Mouse (Mus musculus) c-Kit-positive CD71-positive TER-119-negative erythroid progenitor cells, embryonic 14.5 days (primary cell): ENCODE results near the gene Faah.

Experiments used
- DNase-seq: peaks from one replicate; pipeline ENCODE4 v3.0.0-alpha.2; 2013; ENCODE audit warnings: low read depth

Faah gene

DNA sequence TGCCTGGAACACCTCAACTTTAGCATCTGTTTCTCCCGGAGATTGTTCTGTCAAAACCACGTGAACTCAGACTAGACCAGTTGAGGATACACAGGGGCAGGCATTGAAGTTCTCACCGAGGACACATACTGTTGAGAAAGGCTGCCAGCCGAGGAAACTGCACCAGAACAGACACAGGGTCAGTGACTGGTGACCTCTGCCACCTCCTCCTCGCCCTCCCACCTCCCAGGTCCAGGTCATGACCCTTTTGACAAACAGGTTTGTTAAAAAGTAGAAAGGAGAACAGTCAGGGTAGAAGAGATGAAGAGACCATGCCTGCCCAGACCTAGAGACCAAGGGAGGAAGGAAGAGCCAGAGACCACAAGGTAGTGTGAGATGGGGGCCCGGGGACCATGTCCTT is 17.1 kb downstream of the Faah start:
- DNase-seq = no peak

DNA sequence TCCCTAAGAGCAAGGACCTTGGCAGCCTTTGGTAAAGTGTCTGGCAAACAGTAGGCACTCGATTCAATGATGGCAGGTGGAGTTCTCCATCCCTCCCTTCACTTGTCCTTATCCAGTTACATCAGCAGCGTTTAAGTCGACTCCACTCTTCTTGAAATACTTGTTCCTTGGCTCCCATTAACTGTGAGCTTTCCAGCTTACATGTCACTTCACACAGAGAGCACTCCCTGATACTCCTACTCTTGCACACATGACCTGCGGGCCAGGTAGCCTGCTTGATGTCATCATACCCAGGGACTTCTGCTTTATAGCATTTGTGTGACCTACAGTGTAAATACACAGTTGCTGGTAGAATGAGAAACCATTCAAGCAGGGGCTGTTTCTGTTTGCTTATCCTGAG is 21.0 kb downstream of the Faah start:
- DNase-seq = no peak

DNA sequence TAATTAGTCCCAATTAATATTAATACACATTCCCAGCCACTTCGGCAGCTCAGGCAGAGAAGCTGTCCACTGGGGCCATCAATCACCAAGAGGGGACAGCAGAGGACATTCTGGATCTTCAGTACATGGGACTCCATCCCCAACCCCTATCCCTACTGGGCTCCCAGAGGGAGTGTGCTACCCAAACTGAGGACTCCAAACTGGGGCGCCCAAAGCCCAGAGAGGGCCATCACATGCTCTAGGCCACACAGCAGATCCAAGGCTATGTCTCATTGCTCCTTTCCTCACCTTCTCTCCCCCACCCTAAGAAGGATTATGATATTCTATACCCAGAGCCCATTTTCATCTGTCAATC is 22.4 kb downstream of the Faah start:
- DNase-seq = no peak

GRCm38 (mm10) chr4:115994662-115995375 is 22.9 kb downstream of the Faah start:
- no peak for DNase-seq

GRCm38 (mm10) chr4:115989382-115989781 is 28.3 kb downstream of the Faah start:
- no peak for DNase-seq

DNA sequence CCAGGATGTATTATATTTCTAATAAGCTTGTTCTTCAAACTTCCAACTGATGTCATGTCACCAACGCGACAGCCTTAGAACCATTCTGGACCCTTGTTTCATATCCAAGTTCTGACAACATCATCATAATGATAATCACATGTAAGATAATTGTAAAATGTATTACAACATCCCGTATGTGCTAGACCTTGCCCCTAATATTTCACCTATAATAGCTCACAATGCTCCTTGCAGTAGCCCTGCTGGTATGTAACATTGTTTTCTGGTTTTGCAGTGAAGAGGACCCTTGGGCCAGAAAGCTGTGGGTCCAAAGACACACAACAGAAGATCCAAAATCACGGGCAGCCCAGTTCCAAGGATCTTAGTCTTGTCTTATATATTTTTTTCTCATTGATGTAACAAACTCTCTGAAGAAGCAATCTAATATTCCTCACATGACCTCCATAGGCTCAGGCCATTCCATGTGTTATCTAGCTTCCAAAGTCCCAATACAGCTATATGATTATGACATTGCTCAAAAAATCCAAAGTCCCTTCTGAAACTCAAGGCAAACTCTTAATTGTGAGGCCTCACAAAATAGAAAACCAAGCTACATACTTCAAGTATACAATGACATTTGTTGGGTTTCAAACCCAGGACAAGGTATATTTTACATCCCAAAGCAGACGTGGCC is 29.7 kb downstream of the Faah start:
- no peak for DNase-seq

DNA sequence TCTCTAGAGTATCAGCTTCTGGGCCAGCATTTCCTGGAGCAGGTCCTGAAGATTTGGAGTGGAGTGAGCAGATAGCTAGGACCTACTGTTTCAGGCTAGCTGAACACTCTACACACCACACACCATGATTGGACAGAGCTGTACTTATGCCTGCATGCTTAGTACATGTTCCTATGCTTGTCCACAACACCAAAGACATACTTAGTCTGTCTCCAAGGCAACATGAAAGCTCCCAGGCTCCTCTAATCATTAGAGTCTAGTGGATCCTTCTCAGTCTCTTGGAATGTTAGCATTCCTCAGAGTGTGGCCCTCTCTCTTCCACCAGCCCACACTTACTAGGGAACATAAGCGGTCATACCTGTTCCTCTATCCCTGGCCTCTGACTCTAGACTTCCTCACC is 30.3 kb downstream of the Faah start:
- no peak for DNase-seq

DNA sequence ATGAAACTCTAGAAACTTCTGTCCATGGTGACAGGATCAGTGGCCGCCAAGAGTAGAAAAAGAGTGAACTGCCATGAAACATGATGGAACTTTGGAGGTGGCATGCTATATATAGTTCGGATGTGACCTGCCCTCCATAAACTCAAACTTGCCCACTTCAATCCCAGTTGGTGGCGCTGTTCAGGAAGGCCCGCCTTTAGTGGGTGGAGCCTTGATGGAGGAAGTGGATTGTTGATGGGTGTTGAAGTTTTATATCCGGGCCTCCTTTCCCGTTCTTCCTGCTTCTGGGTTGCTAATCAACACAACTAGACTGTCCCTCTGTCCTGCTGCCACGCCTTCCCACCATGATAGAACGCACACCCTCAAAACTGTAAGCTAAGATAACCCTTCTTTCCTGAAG is 32.8 kb downstream of the Faah start:
- peak; percentile 32 for DNase-seq

- DNase-seq = peak; percentile 55
Measured at GRCm38 (mm10) chr4:115984111-115984510, 33.6 kb downstream of the Faah start.

- peak; percentile 51 for DNase-seq
Measured at GRCm38 (mm10) chr4:115980676-115981075, 37.0 kb downstream of the Faah start.

GRCm38 (mm10) chr4:115979437-115979836 is 38.3 kb downstream of the Faah start:
- no peak for DNase-seq

DNA sequence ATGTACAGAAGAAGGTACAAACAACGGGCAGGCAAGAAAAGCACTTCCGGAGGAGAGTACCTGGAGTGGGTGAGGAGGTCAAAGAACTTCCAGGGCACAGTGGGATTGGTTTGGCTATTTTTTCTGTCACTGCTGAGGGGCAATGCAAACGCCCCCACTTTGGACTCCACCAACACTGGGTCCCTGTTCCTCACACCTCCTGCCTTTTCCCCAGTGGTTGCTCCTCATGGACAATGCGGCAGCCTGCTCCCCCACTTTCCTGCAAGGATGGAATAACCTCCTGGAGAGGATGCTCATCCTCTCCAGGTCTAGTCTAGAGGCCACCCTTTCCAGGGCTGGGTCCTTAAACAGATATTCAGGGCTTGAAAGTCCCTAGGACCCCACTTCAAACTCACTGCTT is 38.8 kb downstream of the Faah start:
- no peak for DNase-seq

GRCm38 (mm10) chr4:115972543-115972942 is 45.2 kb downstream of the Faah start:
- no peak for DNase-seq

GRCm38 (mm10) chr4:115964446-115964845 is 53.3 kb downstream of the Faah start:
- DNase-seq = no peak

DNA sequence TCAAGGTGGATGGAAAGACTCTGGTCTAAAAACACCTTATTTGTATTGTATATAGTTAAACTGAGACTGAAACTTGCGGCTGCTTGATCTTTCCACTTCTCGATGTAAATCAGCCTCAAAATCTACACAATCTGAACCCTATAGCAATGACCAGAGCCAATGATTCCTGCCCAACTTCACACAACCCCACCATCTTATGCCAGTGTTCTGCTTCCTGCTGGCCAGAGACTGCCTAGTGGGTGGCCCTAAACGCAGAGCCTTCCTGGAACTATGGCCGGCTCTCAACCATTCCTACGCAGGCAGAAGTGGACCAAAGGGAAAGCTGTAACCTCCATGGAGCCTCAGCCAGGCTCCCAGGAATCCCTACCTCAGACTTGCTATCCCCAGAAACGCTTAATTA is 54.0 kb downstream of the Faah start:
- DNase-seq = no peak

DNA sequence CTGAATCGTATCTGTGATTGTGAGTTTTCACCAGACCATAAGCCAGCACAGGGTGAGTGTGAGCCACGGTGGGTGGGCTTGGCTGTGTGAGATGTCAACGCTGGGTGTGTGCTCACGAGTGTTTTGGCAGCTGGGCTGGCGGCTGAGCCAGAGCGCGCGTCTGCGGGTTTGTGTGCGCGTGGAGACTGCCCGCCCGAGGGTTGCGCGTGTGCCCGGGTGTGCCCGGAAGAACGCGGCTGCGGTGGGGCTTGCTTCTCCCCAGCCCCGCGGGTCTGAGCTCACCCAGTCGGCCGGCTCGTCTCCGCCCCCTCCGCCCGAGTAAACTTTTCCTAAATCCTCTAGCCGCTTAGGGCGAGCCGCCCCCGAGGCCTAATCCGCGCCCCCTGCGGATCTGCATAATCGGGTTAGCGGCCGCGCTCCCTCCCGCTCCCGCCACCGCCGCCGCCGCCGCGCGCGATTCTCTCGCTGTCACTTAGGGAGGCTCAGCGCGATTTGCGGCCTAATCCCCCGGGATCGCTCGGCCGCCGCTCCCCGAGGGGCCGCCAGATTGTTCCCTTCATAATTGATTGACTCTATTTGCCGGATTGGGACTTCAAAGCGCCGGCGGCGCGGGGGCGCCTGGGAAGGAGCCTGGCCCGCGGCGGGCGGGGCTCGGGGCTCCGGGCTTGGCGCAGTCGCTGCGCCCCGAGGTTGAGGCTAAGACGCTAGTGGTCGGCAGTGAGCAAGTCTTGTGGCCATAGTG is 54.9 kb downstream of the Faah start:
- DNase-seq = no peak

GRCm38 (mm10) chr4:115961991-115962390 is 55.7 kb downstream of the Faah start:
- no peak for DNase-seq

- DNase-seq = no peak
Measured at GRCm38 (mm10) chr4:115959546-115959945, 58.2 kb downstream of the Faah start.

- DNase-seq = no peak
Measured at GRCm38 (mm10) chr4:115955494-115955775, 62.3 kb downstream of the Faah start.

- no peak for DNase-seq
Measured at GRCm38 (mm10) chr4:115954656-115955493, 62.9 kb downstream of the Faah start.

DNA sequence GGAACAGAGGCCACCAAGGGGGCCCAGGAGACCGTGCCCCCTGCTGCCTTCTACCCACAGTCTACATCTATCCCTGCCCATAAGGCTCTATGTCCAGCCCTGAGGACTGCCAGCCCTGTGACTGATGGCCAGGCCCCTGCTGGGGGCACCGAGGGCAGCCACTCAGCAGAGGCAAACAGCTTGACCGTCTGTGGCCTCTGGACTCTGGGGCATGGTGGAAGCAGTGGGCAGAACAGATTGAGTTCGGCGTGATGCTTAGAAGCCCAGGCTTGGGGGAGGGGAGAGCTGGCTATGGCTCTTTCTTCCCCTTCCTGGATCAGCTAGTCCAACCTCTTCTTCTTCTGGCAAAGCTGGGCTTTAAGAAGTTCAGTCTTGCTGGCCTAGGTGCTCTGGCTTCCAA is 64.2 kb downstream of the Faah start:
- DNase-seq = no peak

DNA sequence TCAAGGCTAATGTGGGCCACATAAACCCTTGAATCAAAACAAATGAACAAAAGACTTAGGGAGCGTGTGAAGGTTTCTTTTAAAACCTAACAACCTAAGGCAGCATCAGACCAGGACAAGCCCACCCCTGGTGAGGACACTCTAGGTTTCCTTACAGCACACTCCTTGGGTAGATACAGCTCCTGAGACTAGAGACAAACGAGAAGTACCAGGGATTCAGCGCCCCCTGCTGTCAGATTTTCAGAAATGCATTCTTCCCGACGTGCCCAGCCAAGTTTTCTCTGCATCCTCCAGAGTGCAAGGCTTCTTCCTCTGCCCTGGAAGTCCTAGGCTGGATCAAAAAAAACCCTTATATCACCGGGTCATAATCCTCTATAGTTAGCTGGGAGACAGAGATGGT is 65.0 kb downstream of the Faah start:
- DNase-seq = peak; percentile 30
